Comparison of ENCODE assay signal across 22 mouse cellular contexts in the genomic region with DNA sequence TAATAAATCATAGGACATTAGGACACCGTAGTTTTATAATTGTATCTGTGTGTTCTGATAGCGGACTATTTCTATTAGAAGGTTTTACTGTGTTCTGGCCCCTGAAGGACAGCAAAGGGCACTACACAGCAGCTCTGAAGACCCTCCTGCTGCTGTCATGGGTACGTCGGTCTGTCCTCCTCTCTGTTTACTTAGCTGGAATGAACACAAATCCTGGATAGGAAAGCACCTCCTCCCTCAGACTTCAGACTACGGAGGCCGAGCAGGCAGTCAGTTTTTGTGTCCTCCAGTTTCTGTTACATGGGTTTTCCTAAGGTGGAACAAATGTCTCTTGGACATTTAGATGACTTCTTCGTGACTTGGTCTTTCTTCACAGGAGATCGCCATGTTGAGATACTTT.
DNase-seq lines count a peak whose midpoint lies in the region; ATAC-seq and TF ChIP-seq lines count a peak whose summit lies in the region.
"Had no signal": no experiment of that assay in that cellular context is flagged by ENCODE, and none has a peak within 500 bp of the region (broad histone marks: within the 10 kb centered on the region; RNA-seq: fewer than 3 reads in every experiment).

No protein-coding gene starts in this region.

- no peaks in the 10 kb centered on the region for H3K9me3 ChIP-seq in kidney, embryonic 14.5 days (ENCODE audit: control insufficient read depth, low read length)
- H3K9me3 ChIP-seq in liver, embryonic 16.5 days (replicated peaks; ENCODE audit: control insufficient read depth, low read length): no peaks in the 10 kb centered on the region
- H3K9me3 ChIP-seq: embryonic facial prominence, embryonic 13.5 days; forebrain, embryonic 13.5 days; heart, embryonic 13.5 days had no signal

- TF ChIP-seq POLR2A in liver, adult 2 months (IDR thresholded peaks at IDR 0.05; ENCODE audit: extremely low read depth, insufficient read depth, low read length): no peak

- DNase-seq in kidney, postnatal 10 days: no peak
- DNase-seq in liver, adult 2 months (ENCODE audit: extremely low read depth, low read depth, low spot score): peak; percentile 51
- DNase-seq in liver: no peak
- DNase-seq in layer of hippocampus, adult 8-10 months (ENCODE audit: low spot score in 2 of 2): no peak
- DNase-seq in thymus, adult 18-20 months: no peak
- DNase-seq in cerebellum, postnatal 10 days: no peak
- DNase-seq: adrenal gland, adult 8-10 months; adrenal gland, postnatal 36 days; B cell, adult 2 months; cerebellum, adult 11 months; cerebellum, adult 9-10 months; cerebellum, postnatal 36 days; gastrocnemius, postnatal 36 days; heart, adult 11 months; heart, postnatal 36 days had no signal

- H3K4me1 ChIP-seq in kidney, embryonic 14.5 days (ENCODE audit: control insufficient read depth, insufficient read depth, low read length): peaks cover 19% of the 10 kb centered on the region
- H3K4me1 ChIP-seq in liver, adult 2 months (ENCODE audit: control insufficient read depth, insufficient read depth, low read length): peaks cover 14% of the 10 kb centered on the region
- no peaks in the 10 kb centered on the region; the same call in 1 of the 2 replicates for H3K4me1 ChIP-seq in liver, embryonic 16.5 days (ENCODE audit: control insufficient read depth, low read depth, low read length)

- no peaks in the 10 kb centered on the region for H3K36me3 ChIP-seq in kidney, embryonic 14.5 days (ENCODE audit: control insufficient read depth, insufficient read depth, low read length)
- H3K36me3 ChIP-seq in liver, adult 2 months (ENCODE audit: control insufficient read depth, insufficient read depth, low read length): no peaks in the 10 kb centered on the region
- no peaks in the 10 kb centered on the region for H3K36me3 ChIP-seq in liver, embryonic 16.5 days (ENCODE audit: control insufficient read depth, insufficient read depth)
- H3K36me3 ChIP-seq: embryonic facial prominence, embryonic 13.5 days; G1E; heart, embryonic 13.5 days had no signal

- no peak overlapping the region for H3K4me3 ChIP-seq in kidney, embryonic 14.5 days (ENCODE audit: low read length)
- no peak overlapping the region for H3K4me3 ChIP-seq in liver, adult 2 months (ENCODE audit: insufficient read depth, low read depth, low read length)
- H3K4me3 ChIP-seq in liver, embryonic 16.5 days (ENCODE audit: low read depth, low read length): no peak overlapping the region
- H3K4me3 ChIP-seq: embryonic facial prominence, embryonic 13.5 days; forebrain, embryonic 13.5 days; heart, embryonic 13.5 days had no signal

- no peak overlapping the region for H3K4me2 ChIP-seq in kidney, embryonic 14.5 days (replicated peaks; ENCODE audit: low read depth, low read length)
- H3K4me2 ChIP-seq in liver, embryonic 16.5 days (ENCODE audit: low read depth, low read length): no peak overlapping the region
- H3K4me2 ChIP-seq: embryonic facial prominence, embryonic 13.5 days; forebrain, embryonic 13.5 days; heart, embryonic 13.5 days had no signal

- H3K79me2 ChIP-seq in liver, adult 2 months (ENCODE audit: control insufficient read depth, insufficient read depth, low read length): peaks cover 11% of the 10 kb centered on the region; the same call in 1 of the 2 replicates

- no peak overlapping the region for H3K9ac ChIP-seq in kidney, embryonic 14.5 days (ENCODE audit: low read depth, low read length)
- no peak overlapping the region for H3K9ac ChIP-seq in liver, adult 2 months (ENCODE audit: low read depth, low read length)
- H3K9ac ChIP-seq in liver, embryonic 16.5 days (ENCODE audit: low read depth, low read length): no peak overlapping the region
- H3K9ac ChIP-seq: embryonic facial prominence, embryonic 13.5 days; forebrain, embryonic 13.5 days; heart, embryonic 13.5 days had no signal

- TF ChIP-seq CTCF in liver, adult 2 months (IDR thresholded peaks at IDR 0.05; ENCODE audit: low read depth, low read length): no peak

- ATAC-seq in kidney, embryonic 14.5 days (ENCODE audit: low FRiP score, low TSS enrichment): peak; percentile 13; the same call in 1 of the 2 replicates
- 0 out of 2 replicates have a peak, but pooled peaks have one; percentile 28 for ATAC-seq in liver, embryonic 16.5 days (ENCODE audit: low read depth)
- ATAC-seq: CD4-positive, CD25-positive, alpha-beta regulatory T cell, adult 4 months; forebrain, embryonic 13.5 days had no signal

- WGBS in kidney, embryonic 14.5 days: 54% methylated on average over 8 of the region's 8 CpGs
- WGBS in liver, adult 2 months: 56% methylated on average over 8 of the region's 8 CpGs
- WGBS in liver, embryonic 16.5 days (ENCODE audit: insufficient replicate concordance): 72% methylated on average over 8 of the region's 8 CpGs

- no peaks in the 10 kb centered on the region for H3K27me3 ChIP-seq in kidney, embryonic 14.5 days (ENCODE audit: control insufficient read depth, insufficient read depth, low read length)
- H3K27me3 ChIP-seq in liver, adult 2 months (ENCODE audit: control insufficient read depth, insufficient read depth, low read length): no peaks in the 10 kb centered on the region
- no peaks in the 10 kb centered on the region for H3K27me3 ChIP-seq in liver, embryonic 16.5 days (ENCODE audit: control insufficient read depth, insufficient read depth, low read depth, low read length)
- H3K27me3 ChIP-seq: embryonic facial prominence, embryonic 13.5 days; forebrain, embryonic 13.5 days had no signal

- H3K27ac ChIP-seq in kidney, embryonic 14.5 days (ENCODE audit: low read depth, low read length): no peak overlapping the region
- H3K27ac ChIP-seq in liver, adult 2 months (replicated peaks; ENCODE audit: insufficient read depth, low read depth, low read length): no peak overlapping the region
- H3K27ac ChIP-seq in liver, embryonic 16.5 days (ENCODE audit: low read length): peak overlapping the region; percentile 88
- H3K27ac ChIP-seq: embryonic facial prominence, embryonic 13.5 days; forebrain, embryonic 13.5 days; heart, embryonic 13.5 days had no signal
